Mouse (Mus musculus): Measurements from ENCODE around the gene Gm44596. TPM values are rescaled to one million over a fixed set of nuclear protein-coding genes. Genes with fewer than 3 reads are reported as not detected.

The Gm44596 gene
- total and polyA plus RNA-seq, 3 experiments = not detected

GRCm38 (mm10) chr6:128416169-128416568 is 40.9 kb downstream of the Gm44596 start:
- H3K79me2 ChIP-seq (ENCODE audit: control insufficient read depth, insufficient read depth, low read length, poor library complexity) = no peaks in the 10 kb centered on the region
- H3K4me3 ChIP-seq (ENCODE audit: control insufficient read depth in 1 of 2, insufficient read depth in 1 of 2, low read depth in 2 of 2, low read length in 2 of 2) = no peak overlapping the region
- H3K27me3 ChIP-seq (ENCODE audit: control insufficient read depth in 1 of 2, insufficient read depth in 2 of 2, low read length in 2 of 2) = no peaks in the 10 kb centered on the region
- no peak overlapping the region for H3K9ac ChIP-seq (ENCODE audit: control insufficient read depth, low read depth, low read length, poor library complexity, severe bottlenecking)
- no peaks in the 10 kb centered on the region for H3K4me1 ChIP-seq (ENCODE audit: control insufficient read depth in 1 of 2, insufficient read depth in 2 of 2, low read length in 2 of 2)
- H3K27ac ChIP-seq (ENCODE audit: control insufficient read depth, low read depth, low read length) = no peak overlapping the region
- H3K9me3 ChIP-seq (replicated peaks; ENCODE audit: insufficient read depth, low read length) = no peaks in the 10 kb centered on the region
- no peak for TF ChIP-seq NELFE (IDR thresholded peaks at IDR 0.05; ENCODE audit: low read depth, low read length)
- no peak for TF ChIP-seq CHD2 (IDR thresholded peaks at IDR 0.05; ENCODE audit: low read length)
- TF ChIP-seq MYC (IDR thresholded peaks at IDR 0.05; ENCODE audit: low read depth, low read length) = no peak
- TF ChIP-seq POLR2AphosphoS5 (IDR thresholded peaks at IDR 0.05; ENCODE audit: borderline replicate concordance, low read depth, low read length) = no peak
- TF ChIP-seq JUND (IDR thresholded peaks at IDR 0.05; ENCODE audit: low read depth, low read length) = no peak
- no peak for TF ChIP-seq EP300 (IDR thresholded peaks at IDR 0.05; ENCODE audit: low read depth in 1 of 2, low read length in 2 of 2)
- no peak for TF ChIP-seq POLR2A (IDR thresholded peaks at IDR 0.05; ENCODE audit: control insufficient read depth in 1 of 2, insufficient read depth in 1 of 2, low read depth in 1 of 2, low read length in 2 of 2, poor library complexity in 1 of 2)
- TF ChIP-seq HCFC1 (IDR thresholded peaks at IDR 0.05; ENCODE audit: low read depth, low read length) = no peak
- no peak for TF ChIP-seq MAX (IDR thresholded peaks at IDR 0.05; ENCODE audit: low read length)
- TF ChIP-seq SIN3A (IDR thresholded peaks at IDR 0.05; ENCODE audit: low read length) = no peak
- TF ChIP-seq ZNF384 (IDR thresholded peaks at IDR 0.05; ENCODE audit: low read depth, low read length) = no peak
- TF ChIP-seq UBTF (IDR thresholded peaks at IDR 0.05; ENCODE audit: borderline replicate concordance, insufficient read depth, low read depth, low read length) = no peak
- no peak for TF ChIP-seq USF1 (IDR thresholded peaks at IDR 0.05; ENCODE audit: low read depth, low read length)
- TF ChIP-seq BHLHE40 (IDR thresholded peaks at IDR 0.05; ENCODE audit: borderline replicate concordance, low read depth, low read length) = no peak
- no peak for TF ChIP-seq ZC3H11A (IDR thresholded peaks at IDR 0.05; ENCODE audit: low read depth, low read length)
- TF ChIP-seq ETS1 (IDR thresholded peaks at IDR 0.05; ENCODE audit: low read depth, low read length) = no peak
- TF ChIP-seq ELF1 (IDR thresholded peaks at IDR 0.05; ENCODE audit: low read depth, low read length) = no peak
- no peak for TF ChIP-seq TBP (IDR thresholded peaks at IDR 0.05; ENCODE audit: low read depth, low read length)
- no peak for DNase-seq (ENCODE audit: low read depth, low spot score)
- no peaks in the 10 kb centered on the region for H3K36me3 ChIP-seq (ENCODE audit: control insufficient read depth in 1 of 2, insufficient read depth in 2 of 2, low read length in 2 of 2)

- Histone ChIP-seq H3K9ac (ENCODE audit: control insufficient read depth, low read depth, low read length, poor library complexity, severe bottlenecking) (no peak overlapping the region), H3K27me3 (ENCODE audit: control insufficient read depth in 1 of 2, insufficient read depth in 2 of 2, low read length in 2 of 2) (no peaks in the 10 kb centered on the region), H3K4me3 (ENCODE audit: control insufficient read depth in 1 of 2, insufficient read depth in 1 of 2, low read depth in 2 of 2, low read length in 2 of 2) (no peak overlapping the region), H3K79me2 (ENCODE audit: control insufficient read depth, insufficient read depth, low read length, poor library complexity) (0 out of 2 replicates have a peak, but pooled peaks cover 1% of the 10 kb centered on the region), H3K9me3 (replicated peaks; ENCODE audit: insufficient read depth, low read length) (no peaks in the 10 kb centered on the region), H3K4me1 (ENCODE audit: control insufficient read depth in 1 of 2, insufficient read depth in 2 of 2, low read length in 2 of 2) (no peaks in the 10 kb centered on the region), H3K27ac (ENCODE audit: control insufficient read depth, low read depth, low read length) (no peak overlapping the region), H3K36me3 (ENCODE audit: control insufficient read depth in 1 of 2, insufficient read depth in 2 of 2, low read length in 2 of 2) (no peaks in the 10 kb centered on the region; a peak in 1 of 4 replicates)
- TF ChIP-seq ZC3H11A (IDR thresholded peaks at IDR 0.05; ENCODE audit: low read depth, low read length) (no peak), TBP (IDR thresholded peaks at IDR 0.05; ENCODE audit: low read depth, low read length) (no peak), GABPA (IDR thresholded peaks at IDR 0.05; ENCODE audit: low read depth, low read length) (no peak), ZMIZ1 (IDR thresholded peaks at IDR 0.05; ENCODE audit: low read depth, low read length) (no peak), ELF1 (IDR thresholded peaks at IDR 0.05; ENCODE audit: low read depth, low read length) (no peak), CHD1 (IDR thresholded peaks at IDR 0.05; ENCODE audit: low read depth, low read length) (no peak), BHLHE40 (IDR thresholded peaks at IDR 0.05; ENCODE audit: borderline replicate concordance, low read depth, low read length) (no peak), RCOR1 (IDR thresholded peaks at IDR 0.05; ENCODE audit: low read depth, low read length) (no peak), POLR2AphosphoS2 (IDR thresholded peaks at IDR 0.05; ENCODE audit: low read length) (no peak), ZKSCAN1 (IDR thresholded peaks at IDR 0.05; ENCODE audit: low read depth, low read length) (no peak), SMC3 (IDR thresholded peaks at IDR 0.05; ENCODE audit: low read depth, low read length) (no peak)
- DNase-seq (ENCODE audit: low read depth, low spot score) = no peak
These were observed 42.8 kb downstream of the Gm44596 start for GRCm38 (mm10) chr6:128418076-128418475.
